Mouse (Mus musculus) mature B cell (primary cell): Measurements from ENCODE around the gene Cpz.

Experiments
- in situ Hi-C: fragments of 300-500 bp; cut with MboI; formaldehyde crosslinking; loops from 2 replicates; pipeline ENCODE4 v1.14.3; 2019

The Cpz gene

DNA sequence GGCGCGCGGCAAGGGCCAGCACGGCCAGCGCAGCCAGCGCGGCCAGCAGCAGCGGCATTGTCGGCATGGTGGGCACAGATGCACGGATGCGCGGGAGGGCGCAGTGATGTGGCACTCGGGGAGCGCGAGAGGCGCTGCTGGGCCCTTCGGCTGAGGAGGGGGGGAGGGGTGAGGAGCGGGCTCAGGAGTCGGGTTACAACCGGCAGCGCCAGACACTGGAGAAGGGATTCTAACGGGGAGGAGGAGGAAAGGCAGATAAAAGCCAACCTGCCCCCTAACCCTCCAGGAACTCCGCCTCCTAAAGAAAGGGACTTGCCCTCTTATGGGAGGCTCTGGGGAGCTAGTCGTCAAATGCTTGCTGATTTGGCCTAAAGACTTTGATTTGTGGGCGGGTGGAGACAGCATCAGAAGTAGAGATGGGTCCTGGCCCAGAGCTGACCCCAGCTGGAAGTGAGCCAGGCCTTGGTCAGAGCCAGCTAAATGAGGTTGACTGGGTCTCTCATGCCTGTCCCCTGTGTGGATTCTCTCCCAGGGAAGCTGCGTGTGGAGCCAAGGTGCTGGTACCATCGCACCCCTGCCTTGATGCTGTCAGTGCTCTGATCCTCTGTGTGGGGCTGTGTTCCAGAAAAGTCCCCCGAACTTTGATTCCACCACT is at the start of gene Cpz:
Cpz (minus strand) TSS at position 230 of the 655 bp plus-strand sequence.
- in situ Hi-C loops, result no loop called here

DNA sequence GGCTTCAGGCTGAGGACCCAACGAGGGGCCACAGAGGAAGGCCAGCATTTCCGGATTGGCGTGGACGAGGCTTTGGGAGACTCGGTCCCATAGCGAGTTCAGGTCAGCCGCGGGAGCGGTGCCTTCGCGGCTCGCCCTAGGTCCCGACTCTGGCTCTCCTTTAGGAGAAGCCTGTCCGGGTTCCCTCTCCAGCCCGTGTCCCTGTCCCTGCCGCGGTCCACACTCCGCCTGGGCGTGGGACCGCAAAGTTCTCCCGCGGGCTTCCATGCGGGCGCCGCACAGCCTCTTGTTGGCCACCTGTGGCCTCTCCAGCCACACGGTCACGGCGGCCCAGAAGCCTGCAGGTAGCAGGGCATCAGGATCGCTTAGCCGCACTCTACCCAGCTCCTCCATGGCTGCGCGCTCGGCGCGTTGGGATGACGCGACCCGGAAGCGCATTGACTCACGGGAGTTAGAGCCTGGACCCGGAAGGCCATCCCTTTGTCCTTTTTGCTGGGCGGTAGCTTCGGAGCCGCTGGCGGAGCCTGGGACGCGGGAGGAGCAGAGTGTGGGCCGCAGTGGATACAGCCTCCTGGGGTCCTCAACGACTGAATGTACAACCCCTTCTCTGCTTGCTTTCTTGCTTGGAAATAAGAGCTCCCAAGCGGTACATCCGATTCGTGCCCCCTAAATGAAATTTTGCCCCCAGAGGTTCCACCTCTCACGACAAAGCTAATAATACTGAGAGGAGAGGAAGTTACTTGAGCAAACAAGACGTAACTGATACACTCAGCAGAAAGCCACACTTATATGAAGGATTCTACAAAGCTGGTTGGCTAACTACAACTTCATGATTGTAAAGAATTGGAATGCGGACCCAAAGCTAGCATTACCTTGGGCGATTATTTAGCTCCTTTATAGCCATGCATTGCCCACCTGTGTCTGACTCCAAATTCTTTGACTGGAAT is 49.4 kb upstream of the Cpz start, which contains the start of gene Trmt44:
Trmt44 (minus strand) TSS at position 418 of the 947 bp plus-strand sequence.
- in situ Hi-C loops, result no loop called here

DNA sequence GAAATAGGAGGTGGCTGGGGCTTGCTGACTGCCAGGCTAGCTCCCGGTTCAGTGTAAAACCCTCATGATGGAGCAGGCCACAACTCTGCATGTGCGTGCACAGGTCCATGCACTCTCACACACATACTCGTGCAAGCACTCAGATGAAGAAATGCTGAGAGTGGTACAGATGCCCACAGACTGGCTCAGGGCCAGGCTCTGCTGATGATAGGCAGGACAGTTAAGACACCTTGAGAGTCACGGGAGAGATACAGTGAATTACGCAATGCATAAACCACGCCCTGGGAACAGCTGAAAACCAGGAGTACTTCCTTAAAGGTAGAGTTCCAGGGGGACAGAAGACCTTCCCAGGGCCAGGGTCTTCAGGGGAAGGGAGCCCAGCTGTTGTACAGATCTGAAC is 46.0 kb upstream of the Cpz start:
- in situ Hi-C loops, result no loop called here

DNA sequence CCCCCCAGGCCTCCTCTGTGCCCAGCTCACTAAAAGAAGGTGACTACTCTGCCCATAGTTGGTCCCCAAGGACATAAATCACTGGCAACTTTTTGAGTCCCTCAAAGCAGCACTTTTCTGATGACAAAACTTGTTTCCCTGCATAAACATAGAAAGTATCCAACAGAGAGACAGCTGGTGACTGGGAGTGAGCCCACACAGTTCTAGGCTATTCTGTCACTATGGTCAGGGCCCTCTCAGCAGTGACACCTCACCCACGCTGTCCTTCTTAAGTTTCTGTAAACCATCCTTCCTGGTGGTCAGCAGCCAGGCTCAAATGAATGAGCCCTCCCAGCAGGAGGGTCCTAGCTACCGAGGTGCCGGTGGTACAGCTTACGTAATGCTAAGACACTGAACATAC is 41.1 kb upstream of the Cpz start:
- in situ Hi-C loops, result no loop called here

DNA sequence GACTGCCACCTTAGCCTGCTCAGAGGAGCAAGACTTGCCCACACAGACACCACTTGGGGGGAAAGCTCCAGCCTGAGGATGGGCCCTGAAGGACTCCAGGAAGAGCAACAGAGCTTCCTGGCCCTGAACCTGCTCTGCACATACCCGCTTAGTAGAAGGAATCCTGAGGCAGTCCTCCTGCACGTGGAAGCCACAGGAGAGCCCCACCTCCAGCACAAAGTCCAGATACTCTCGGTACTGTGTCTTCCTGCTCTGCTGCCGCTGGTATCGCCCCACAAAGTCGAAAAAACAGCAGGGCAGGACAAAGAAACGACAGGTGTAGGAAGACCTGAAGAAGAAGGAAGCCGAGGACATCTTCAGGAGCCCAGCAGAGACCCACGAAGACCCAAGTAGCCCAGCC is 39.7 kb upstream of the Cpz start:
- in situ Hi-C loops, result no loop called here

DNA sequence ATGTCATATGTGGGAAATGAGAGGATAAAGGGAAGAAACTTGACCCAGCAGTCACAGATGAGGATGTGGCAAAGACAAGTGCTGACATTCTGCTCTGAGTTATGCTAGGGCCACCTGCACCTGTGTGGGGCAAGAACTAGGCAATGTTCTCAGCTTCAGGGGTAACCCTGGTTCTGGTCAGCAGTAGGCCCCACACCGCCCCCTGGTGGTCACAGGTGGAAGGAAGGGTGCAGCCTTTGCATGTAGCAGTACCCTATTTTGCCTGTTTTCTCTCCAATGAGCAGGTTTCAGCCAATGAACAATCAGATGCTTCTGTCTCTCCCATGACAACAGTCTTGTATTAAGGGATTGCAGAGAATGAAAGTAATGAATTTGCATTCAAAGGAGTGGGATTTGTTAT is 38.0 kb upstream of the Cpz start:
- in situ Hi-C loops, result no loop called here

- in situ Hi-C loops, result no loop called here
Measured at GRCm38 (mm10) chr5:35562616-35563015, 37.1 kb upstream of the Cpz start.

GRCm38 (mm10) chr5:35559447-35559846 is 33.9 kb upstream of the Cpz start:
- in situ Hi-C loops, result no loop called here

DNA sequence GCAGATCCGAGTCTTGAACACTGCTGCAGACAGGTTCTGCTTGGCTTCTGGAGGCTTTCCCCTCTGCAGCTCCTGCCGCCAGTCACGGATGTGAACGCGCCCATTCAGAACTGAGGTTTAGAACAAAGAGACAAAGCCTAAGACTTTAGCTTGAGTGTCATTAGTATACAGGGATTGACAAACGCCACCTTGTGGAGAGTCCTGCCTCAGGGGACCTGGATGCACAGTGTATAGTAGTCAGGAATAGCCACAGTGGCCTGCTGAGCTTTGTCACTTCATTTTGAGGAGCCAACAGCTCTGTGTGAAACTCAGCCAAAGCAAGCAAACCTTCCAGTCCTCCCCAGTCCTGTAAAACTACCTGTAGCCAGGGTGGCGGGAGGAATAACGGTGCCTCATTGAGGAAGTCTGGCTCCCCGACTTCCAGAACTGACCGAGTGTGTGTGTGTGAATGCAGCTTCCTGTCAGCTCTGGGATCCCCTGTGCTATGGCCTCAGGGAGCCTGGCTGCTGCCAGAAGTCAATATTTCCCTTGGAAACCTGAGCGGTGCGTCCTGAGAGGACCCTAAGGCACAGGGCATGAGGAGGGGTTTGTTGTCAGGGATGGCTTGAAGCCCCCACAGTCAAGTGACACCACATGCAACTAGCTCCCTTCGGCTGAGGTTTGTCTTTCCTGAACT is 32.6 kb upstream of the Cpz start:
- in situ Hi-C loops, result no loop called here

DNA sequence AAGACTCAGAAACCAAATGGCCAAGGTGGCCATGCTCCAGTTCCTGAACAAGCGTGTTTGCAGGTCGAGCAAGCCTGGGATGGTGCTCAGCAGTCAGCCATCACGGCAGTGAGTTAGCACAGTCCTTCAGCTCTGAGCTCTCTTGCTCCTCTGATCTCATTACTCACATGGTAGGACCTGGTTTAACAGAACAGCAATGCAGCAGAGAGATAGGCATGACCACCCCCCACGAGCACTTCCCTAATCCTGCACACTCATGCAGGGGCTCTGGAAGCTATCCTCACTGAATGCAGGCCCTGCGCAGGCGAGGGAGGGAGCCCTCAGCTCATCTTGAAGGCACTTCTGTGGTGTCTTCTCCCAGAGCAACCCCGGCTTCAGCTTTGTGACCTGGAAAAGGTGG is 30.9 kb upstream of the Cpz start:
- in situ Hi-C loops, result no loop called here

- in situ Hi-C loops, result no loop called here
Measured at GRCm38 (mm10) chr5:35552838-35553539, 27.5 kb upstream of the Cpz start.

DNA sequence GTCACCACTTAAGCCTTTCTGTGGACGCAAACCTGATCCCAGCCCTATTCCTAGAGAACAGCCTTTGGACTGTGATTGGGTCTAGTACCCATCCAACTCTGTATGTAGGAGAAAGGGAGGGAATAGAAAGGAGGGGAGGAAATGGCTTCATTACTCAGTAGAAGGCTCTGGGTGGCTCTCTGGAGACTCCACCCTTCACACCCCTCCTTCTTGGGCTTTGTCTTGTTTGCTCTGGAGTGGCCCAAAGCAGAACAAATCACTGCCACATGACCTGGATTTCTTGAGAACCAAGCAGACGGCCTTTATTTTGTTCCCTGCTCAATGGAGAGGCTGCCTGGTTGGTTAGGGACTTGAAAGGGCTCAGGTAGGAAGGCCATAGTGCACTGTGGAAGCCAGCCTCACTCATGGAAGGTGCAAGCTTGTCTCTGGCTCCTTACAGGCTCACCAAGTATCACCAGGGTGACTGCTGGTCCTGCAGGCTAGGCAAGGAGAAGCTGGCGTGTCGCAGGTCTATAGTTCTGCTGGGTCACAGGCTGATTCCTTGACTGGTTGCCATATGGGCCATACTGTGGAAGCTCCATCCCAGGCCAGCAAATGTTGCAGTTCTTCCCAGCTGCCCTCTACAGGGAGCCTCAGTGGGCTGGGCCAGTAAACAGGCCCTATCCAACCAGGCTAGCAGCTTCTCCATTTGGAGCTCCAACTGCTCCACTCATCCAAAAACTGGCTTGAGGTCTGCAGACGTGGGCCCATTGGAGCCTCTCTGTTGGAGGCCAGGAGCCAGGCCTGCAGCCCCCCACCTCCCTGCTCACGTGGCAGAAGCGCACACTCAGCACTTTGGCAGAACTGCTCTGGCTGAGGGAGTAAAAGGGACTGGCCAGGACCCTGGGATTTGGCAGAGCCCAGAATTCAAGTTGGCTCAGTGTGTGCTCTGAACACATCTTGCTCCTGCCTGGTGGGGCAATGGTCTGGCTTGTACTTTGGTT is 26.6 kb upstream of the Cpz start:
- in situ Hi-C loops, result no loop called here

DNA sequence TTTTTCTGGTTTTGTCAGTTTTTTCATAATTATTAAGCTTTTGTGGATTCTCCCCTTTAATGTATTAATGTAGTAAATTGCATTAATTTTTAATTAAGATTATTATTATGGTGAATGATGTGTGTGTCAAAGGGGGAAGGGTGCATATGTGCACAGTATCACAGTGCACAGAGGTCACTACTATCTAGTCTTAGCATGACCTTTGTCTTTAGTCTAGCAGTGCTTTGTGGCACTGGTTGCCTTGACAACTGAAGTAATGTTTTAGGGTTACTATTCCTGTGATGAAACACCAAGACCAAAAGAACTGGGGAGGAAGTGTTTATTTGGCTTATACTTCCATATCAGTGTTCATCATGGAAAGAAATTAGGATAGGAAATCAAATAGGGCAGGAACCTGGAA is 20.6 kb upstream of the Cpz start:
- in situ Hi-C loops, result no loop called here

GRCm38 (mm10) chr5:35541059-35541790 is 15.7 kb upstream of the Cpz start:
- in situ Hi-C loops, result no loop called here

- in situ Hi-C loops, result no loop called here
Measured at GRCm38 (mm10) chr5:35540555-35540954, 15.1 kb upstream of the Cpz start.

- in situ Hi-C loops, result no loop called here
Measured at GRCm38 (mm10) chr5:35539576-35539975, 14.1 kb upstream of the Cpz start.

- in situ Hi-C loops, result no loop called here
Measured at GRCm38 (mm10) chr5:35538022-35538421, 12.5 kb upstream of the Cpz start.

DNA sequence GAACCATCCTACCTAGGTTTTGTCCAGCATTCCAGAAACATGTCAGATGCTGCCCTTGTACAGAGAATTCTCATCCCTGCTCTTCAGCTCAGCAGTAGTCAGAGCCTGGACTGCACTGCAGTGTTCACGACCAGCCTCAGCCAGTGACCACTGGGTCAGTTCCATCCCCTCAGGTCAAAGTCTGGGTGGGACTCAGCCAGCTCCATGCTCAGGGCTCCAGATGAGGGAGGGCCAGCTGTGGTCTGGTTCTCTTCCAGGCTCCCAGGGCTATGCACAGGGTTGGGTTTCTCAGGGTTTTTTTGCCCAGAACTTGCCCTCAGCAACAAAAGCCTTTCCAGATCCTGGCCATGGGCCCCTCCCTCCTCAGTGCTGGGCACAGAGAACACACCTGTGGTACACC is 12.0 kb upstream of the Cpz start:
- in situ Hi-C loops, result no loop called here

DNA sequence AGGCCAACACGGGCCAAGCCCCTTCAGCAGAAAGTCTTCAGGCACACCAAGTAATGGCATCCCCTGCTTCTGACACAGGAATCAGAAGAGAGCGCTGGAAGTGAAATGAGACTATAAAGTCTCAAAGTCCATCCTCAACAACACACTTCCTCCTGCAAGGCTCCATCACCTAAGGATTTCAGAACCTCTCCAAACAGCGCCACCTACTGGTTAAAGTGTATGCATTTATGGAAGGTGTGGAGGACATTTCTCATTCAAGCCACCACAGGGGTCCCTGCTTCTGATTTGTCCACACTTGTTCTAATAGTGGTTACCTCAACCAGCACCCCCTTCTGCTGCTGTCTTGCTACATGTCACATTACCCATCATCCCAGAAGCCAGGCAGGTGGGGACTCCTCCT is 10.8 kb upstream of the Cpz start:
- in situ Hi-C loops, result no loop called here

DNA sequence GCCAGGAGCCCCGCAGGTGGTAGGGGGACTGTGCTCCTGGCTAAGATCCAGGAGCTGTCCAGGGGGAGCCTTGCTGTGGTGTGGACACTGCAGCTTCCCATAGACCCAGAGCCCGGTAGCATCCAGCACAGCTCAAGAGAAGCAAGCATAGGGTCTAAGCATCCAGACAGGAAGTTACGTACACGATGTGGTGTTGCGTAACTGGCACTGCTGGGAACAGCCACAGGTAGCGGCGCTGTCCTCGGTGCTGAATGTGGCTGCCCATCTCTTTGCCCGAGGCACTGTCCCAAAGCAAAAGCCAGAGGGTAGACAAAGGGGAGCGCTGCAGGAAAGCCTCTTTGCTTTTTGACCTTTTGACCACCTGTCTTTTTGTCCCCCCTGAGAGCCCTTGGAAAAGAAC is 6.1 kb upstream of the Cpz start:
- in situ Hi-C loops, result no loop called here
